ENCODE assay signal across 19 mouse cellular contexts in genomic region chr10:81217267-81217666, GRCm38 (mm10). TPM values are rescaled to one million over a fixed set of nuclear protein-coding genes. Genes with fewer than 3 reads are reported as not detected.
DNase-seq lines count a peak whose midpoint lies in the region; ATAC-seq and TF ChIP-seq lines count a peak whose summit lies in the region.
"Not testable (repeated sequence)": the region's sequence is repeated elsewhere in the genome, so short reads cannot be mapped to it uniquely, and the experiment has no call there.
"Had no signal": no experiment of that assay in that cellular context is flagged by ENCODE, and none has a peak within 500 bp of the region (broad histone marks: within the 10 kb centered on the region; RNA-seq: fewer than 3 reads in every experiment).

No protein-coding gene starts in this region.

- not testable (repeated sequence) for H3K79me2 ChIP-seq in CH12.LX (replicated peaks; ENCODE audit: control insufficient read depth, extremely low read depth, insufficient read depth, poor library complexity, severe bottlenecking)

- peak; percentile 20 for TF ChIP-seq RAD21 in CH12.LX (IDR thresholded peaks at IDR 0.05; ENCODE audit: low read depth, low read length)

- not testable (repeated sequence) for TF ChIP-seq EP300 in CH12.LX (IDR thresholded peaks at IDR 0.05; ENCODE audit: low read length)

- TF ChIP-seq CTCF in CH12.LX (conservative IDR thresholded peaks at IDR 0.05 in 1 of 2, IDR thresholded peaks at IDR 0.05 in 1 of 2; ENCODE audit: low read depth in 2 of 2, low read length in 2 of 2) = peak in 1 of 2 experiments; percentile 59; a peak in 2 of 4 replicates
- peak; percentile 62 for TF ChIP-seq CTCF in hindbrain, postnatal 0 days (IDR thresholded peaks at IDR 0.05; ENCODE audit: low read depth)
- peak; percentile 29; the same call in 1 of the 2 replicates for TF ChIP-seq CTCF in spleen, adult 2 months (IDR thresholded peaks at IDR 0.05; ENCODE audit: extremely low read depth, insufficient read depth, insufficient read length, insufficient replicate concordance)

- dilution Hi-C loops in CH12.LX (cut with MboI; ENCODE audit: extremely low pct_ligation_motif_present, extremely low pct_unique_long_range_greater_than_20kb, low sequenced_read_pairs) = not testable (repeated sequence)

- H3K27me3 ChIP-seq in CH12.LX (replicated peaks) = peaks cover 11% of the 10 kb centered on the region
- H3K27me3 ChIP-seq in hindbrain, postnatal 0 days (ENCODE audit: insufficient read depth, low read length); spleen, adult 2 months (ENCODE audit: control insufficient read depth, insufficient read depth, low read length): not testable (repeated sequence)

- in situ Hi-C loops in CH12.LX (cut with MboI; ENCODE audit: low pct_ligation_motif_present, low pct_unique_long_range_greater_than_20kb, low sequenced_read_pairs) = not testable (repeated sequence)

- not testable (repeated sequence) for H3K36me3 ChIP-seq in CH12.LX (replicated peaks in 1 of 2; ENCODE audit: control insufficient read depth in 1 of 2, insufficient read depth in 1 of 2, low read length in 1 of 2); spleen, adult 2 months (ENCODE audit: control insufficient read depth, insufficient read depth, low read length)
- peaks cover 39% of the 10 kb centered on the region for H3K36me3 ChIP-seq in hindbrain, postnatal 0 days (ENCODE audit: insufficient read depth, low read length)

- H3K4me3 ChIP-seq in CH12.LX (replicated peaks in 1 of 3; ENCODE audit: low read depth in 2 of 3, low read length in 2 of 3, poor library complexity in 1 of 3); hindbrain, postnatal 0 days (ENCODE audit: low read length); spleen, adult 2 months (ENCODE audit: extremely low read depth, insufficient read depth, insufficient read length): not testable (repeated sequence)

- peaks cover 13% of the 10 kb centered on the region for H3K9me3 ChIP-seq in CH12.LX (replicated peaks; ENCODE audit: low read length)
- H3K9me3 ChIP-seq in hindbrain, postnatal 0 days (ENCODE audit: low read length) = not testable (repeated sequence)

- WGBS in hindbrain, postnatal 0 days = 30% methylated on average over 1 of the region's 1 CpGs
- WGBS in spleen, adult 2 months = 6% methylated on average over 1 of the region's 1 CpGs

- not testable (repeated sequence) for TF ChIP-seq POLR2A in CH12.LX (IDR thresholded peaks at IDR 0.05; ENCODE audit: low read depth, low read length); spleen, adult 2 months (IDR thresholded peaks at IDR 0.05; ENCODE audit: low read depth, low read length)

- H3K4me1 ChIP-seq in CH12.LX (ENCODE audit: control insufficient read depth in 1 of 2, insufficient read depth in 2 of 2) = peaks cover 0 to 13% of the 10 kb centered on the region in 2 experiments; a peak in 2 of 4 replicates
- H3K4me1 ChIP-seq in hindbrain, postnatal 0 days (ENCODE audit: insufficient read depth, low read length); spleen, adult 2 months (ENCODE audit: control insufficient read depth, insufficient read depth, insufficient read length): not testable (repeated sequence)

- not testable (repeated sequence) for H3K27ac ChIP-seq in CH12.LX (ENCODE audit: insufficient read depth, low read depth); hindbrain, postnatal 0 days; spleen, adult 2 months (ENCODE audit: insufficient read depth, low read length)

- H3K9ac ChIP-seq in CH12.LX (ENCODE audit: insufficient read depth, low read depth); hindbrain, postnatal 0 days (replicated peaks; ENCODE audit: low read length): not testable (repeated sequence)

- ATAC-seq in hindbrain, postnatal 0 days = not testable (repeated sequence)

- DNase-seq in CH12.LX (ENCODE audit: extremely low read depth) = not testable (repeated sequence)
- DNase-seq in adipocyte (ENCODE audit: low spot score) = peak; percentile 30
- DNase-seq in embryo, embryonic 10 days (ENCODE audit: low spot score) = peak; percentile 49
- peak; percentile 59 for DNase-seq in hindbrain, postnatal 0 days (ENCODE audit: low spot score)
- DNase-seq in liver = peak; percentile 37
- peak; percentile 30 for DNase-seq in lung, postnatal 25 days (ENCODE audit: low spot score)
- peak in 1 of 2 experiments; percentile 32 for DNase-seq in spleen, adult 2 months (ENCODE audit: low read depth in 1 of 2, low spot score in 2 of 2)

- not testable (repeated sequence) for H3K4me2 ChIP-seq in CH12.LX (ENCODE audit: insufficient read depth, low read depth, poor library complexity, severe bottlenecking); hindbrain, postnatal 0 days (ENCODE audit: low read depth, low read length)

TF ChIP-seq in CH12.LX, 34 proteins besides CTCF, POLR2A, EP300 and RAD21:
- peak; percentile 38 for TF ChIP-seq SMC3 (IDR thresholded peaks at IDR 0.05; ENCODE audit: low read depth, low read length)
TF ChIP-seq in CH12.LX: peak in this region for 1; not testable (repeated sequence) for 33.

RNA-seq across cellular contexts. Expression of gene Atcay, which starts 13.4 kb away (rescaled TPM):
- 0.08 and 0.17 TPM in 2 replicates for total RNA-seq in CH12.LX (2012; rRNA removed)
- 0.05 TPM in 1 of 2 replicates, not detected in the other for total RNA-seq in CH12.LX (2014; rRNA removed)
- 0.06 and 0.12 TPM in 2 replicates for polyA plus RNA-seq in CH12.LX (2012; ENCODE audit: insufficient read length, low read depth)
- total RNA-seq in hindbrain, postnatal 0 days (2014; rRNA removed) = 169 and 197 TPM in 2 replicates
- 66.7 and 70.2 TPM in 2 replicates for polyA plus RNA-seq in hindbrain, postnatal 0 days (2015; fragmentation: Nextera tagmentation; extraction: Ambion mirVana)
- 0.92 and 0.95 TPM in 2 replicates for polyA plus RNA-seq in spleen, adult 2 months (2012; rRNA removed)
- total RNA-seq: megakaryocyte, adult 5-6 weeks had no signal

RNA-seq across cellular contexts. Expression of gene Nmrk2, which starts 15.4 kb away (rescaled TPM):
- 0.08 TPM in 1 of 2 replicates, not detected in the other for total RNA-seq in CH12.LX (2012; rRNA removed)
- total RNA-seq in CH12.LX (2014; rRNA removed) = not detected in 2 replicates
- not detected in 2 replicates for polyA plus RNA-seq in CH12.LX (2012; ENCODE audit: insufficient read length, low read depth)
- 0.31 and 0.58 TPM in 2 replicates for total RNA-seq in hindbrain, postnatal 0 days (2014; rRNA removed)
- polyA plus RNA-seq in hindbrain, postnatal 0 days (2015; fragmentation: Nextera tagmentation; extraction: Ambion mirVana) = 0.15 and 0.25 TPM in 2 replicates
- not detected in 2 replicates for polyA plus RNA-seq in spleen, adult 2 months (2012; rRNA removed)
- total RNA-seq: adrenal gland, adult 2 months; megakaryocyte, adult 5-6 weeks had no signal
- polyA plus RNA-seq: adrenal gland, adult 2 months; hindbrain, embryonic 14.5 days; large intestine, adult 2 months; liver, embryonic 13.5 days; midbrain, embryonic 16.5 days; neural tube, embryonic 12.5 days had no signal

RNA-seq across cellular contexts. Expression of gene Zfr2, which starts 15.7 kb away (rescaled TPM):
- total RNA-seq in CH12.LX (2012; rRNA removed) = 5.5 and 13.5 TPM in 2 replicates
- 1.0 and 1.2 TPM in 2 replicates for total RNA-seq in CH12.LX (2014; rRNA removed)
- polyA plus RNA-seq in CH12.LX (2012; ENCODE audit: insufficient read length, low read depth) = 2.4 and 2.7 TPM in 2 replicates
- total RNA-seq in hindbrain, postnatal 0 days (2014; rRNA removed) = 64.1 and 89.3 TPM in 2 replicates
- 21.7 and 21.9 TPM in 2 replicates for polyA plus RNA-seq in hindbrain, postnatal 0 days (2015; fragmentation: Nextera tagmentation; extraction: Ambion mirVana)
- 5.5 and 6.1 TPM in 2 replicates for polyA plus RNA-seq in spleen, adult 2 months (2012; rRNA removed)

RNA-seq across cellular contexts. Expression of gene 4930442H23Rik, which starts 33.6 kb away (rescaled TPM):
- total RNA-seq in CH12.LX (2012; rRNA removed) (0.29 TPM in 1 of 2 replicates, not detected in the other), CH12.LX (2014; rRNA removed) (not detected in 2 replicates)
- polyA plus RNA-seq in CH12.LX (2012; ENCODE audit: insufficient read length, low read depth) = 0.27 and 0.35 TPM in 2 replicates
- total RNA-seq in hindbrain, postnatal 0 days (2014; rRNA removed) = not detected in 2 replicates
- 0.26 TPM in 1 of 2 replicates, not detected in the other for polyA plus RNA-seq in hindbrain, postnatal 0 days (2015; fragmentation: Nextera tagmentation; extraction: Ambion mirVana)
- polyA plus RNA-seq in spleen, adult 2 months (2012; rRNA removed) = not detected in 2 replicates
- total RNA-seq: adrenal gland, adult 2 months; gastrocnemius, postnatal 10 days; heart, adult 8-10 months; heart, postnatal 10 days; layer of hippocampus, postnatal 36 days; left cerebral cortex, postnatal 4 days; megakaryocyte, adult 5-6 weeks had no signal
- polyA plus RNA-seq: hindbrain, embryonic 14.5 days; large intestine, adult 2 months; liver, embryonic 13.5 days; midbrain, embryonic 16.5 days; neural tube, embryonic 12.5 days had no signal

RNA-seq across cellular contexts. Expression of gene Dapk3, which starts 34.5 kb away (rescaled TPM):
- total RNA-seq in CH12.LX (2012; rRNA removed) (43.9 and 46.2 TPM in 2 replicates), CH12.LX (2014; rRNA removed) (25.4 and 27.5 TPM in 2 replicates)
- polyA plus RNA-seq in CH12.LX (2012; ENCODE audit: insufficient read length, low read depth) = 39.5 and 44.5 TPM in 2 replicates
- 69.7 and 80.9 TPM in 2 replicates for total RNA-seq in hindbrain, postnatal 0 days (2014; rRNA removed)
- 52.3 and 56.1 TPM in 2 replicates for polyA plus RNA-seq in hindbrain, postnatal 0 days (2015; fragmentation: Nextera tagmentation; extraction: Ambion mirVana)
- polyA plus RNA-seq in spleen, adult 2 months (2012; rRNA removed) = 58.0 and 84.5 TPM in 2 replicates

Comparison
In these comparisons a context has a peak if more than half of its experiments do, and no peak if none do; other contexts are left out.
1. RNA of gene Atcay, which starts 13.4 kb away (polyA plus RNA-seq): 66.7 to 70.2 TPM in hindbrain, postnatal 0 days; 0.92 to 0.95 TPM in spleen, adult 2 months and 0.06 to 0.12 TPM in CH12.LX; every median in the first group is over 10 times any median in the second.